Mouse (Mus musculus) kidney, postnatal 14 days (tissue): Measurements from ENCODE around the gene Dhdds.
A peak's percentile ranks its signal among the peaks of the same experiment; 100 is the strongest.

ENCODE experiments used
- DNase-seq: peaks from one replicate; pipeline ENCODE4 v3.0.0; 2022; ENCODE audit warnings: mixed read lengths

Gene Dhdds

GRCm38 (mm10) chr4:133942679-133943078, 58.0 kb downstream of the Dhdds start:
- DNase-seq, result no peak

DNA sequence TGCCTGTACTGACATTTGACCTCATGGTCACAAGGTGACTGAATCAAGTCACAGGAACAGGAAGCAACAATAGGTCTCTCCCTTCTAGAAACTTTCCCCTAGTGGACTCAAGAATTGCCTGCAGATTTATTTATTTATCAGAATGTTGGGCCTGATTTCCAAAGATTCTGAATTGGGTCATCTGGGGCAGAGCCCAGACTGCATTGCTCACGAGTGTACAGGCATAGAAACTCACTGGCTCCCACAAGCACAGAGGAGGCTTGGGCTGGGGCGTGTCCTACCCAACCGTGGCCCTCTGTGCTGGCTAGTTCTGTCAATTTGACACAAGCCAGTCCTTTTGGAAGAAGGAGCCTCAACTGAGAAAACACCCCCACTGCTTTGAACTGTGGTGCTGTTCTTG, 59.1 kb downstream of the Dhdds start:
- no peak for DNase-seq

- no peak for DNase-seq
Observed at GRCm38 (mm10) chr4:133940386-133941260, 60.1 kb downstream of the Dhdds start.

DNA sequence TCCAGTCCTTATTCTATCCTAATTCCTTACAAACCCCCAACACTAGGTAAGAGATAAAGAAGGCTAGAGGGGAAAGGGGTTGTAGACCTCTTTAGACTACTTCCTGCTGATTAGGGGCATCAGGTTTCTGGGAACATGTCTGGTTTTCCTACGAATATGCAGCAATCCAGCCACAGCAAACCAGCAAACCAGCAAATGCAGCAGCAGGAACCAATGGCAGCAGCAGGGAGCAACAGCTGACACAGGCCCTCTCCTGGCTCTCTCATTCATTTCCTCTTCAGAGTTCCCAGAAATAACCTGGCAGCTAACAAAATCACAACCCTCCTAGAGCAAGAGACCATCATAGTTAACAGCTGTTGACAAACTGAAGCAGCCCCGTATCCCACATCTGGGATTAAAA, 62.6 kb downstream of the Dhdds start:
- DNase-seq, result no peak

DNA sequence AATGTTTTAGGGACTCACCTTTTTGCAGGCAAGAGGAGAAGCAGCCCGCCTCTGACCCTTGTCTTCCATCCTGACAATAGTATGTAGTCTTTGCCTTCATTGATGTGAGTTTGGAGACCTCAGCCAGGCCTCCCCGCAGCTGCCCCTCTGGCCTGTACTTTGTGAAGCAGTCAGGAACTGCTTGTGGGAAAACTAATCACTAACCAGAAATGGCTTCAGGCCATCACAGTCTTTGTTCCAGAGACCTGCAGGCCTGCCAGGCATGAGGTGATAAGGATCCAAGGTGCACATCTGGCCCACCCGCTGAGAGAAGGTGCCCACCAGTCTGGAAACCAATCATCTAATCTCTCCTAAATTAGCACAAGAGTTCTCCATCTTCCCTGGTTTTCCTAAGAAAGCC, 68.9 kb downstream of the Dhdds start:
- DNase-seq, result peak; percentile 32

DNA sequence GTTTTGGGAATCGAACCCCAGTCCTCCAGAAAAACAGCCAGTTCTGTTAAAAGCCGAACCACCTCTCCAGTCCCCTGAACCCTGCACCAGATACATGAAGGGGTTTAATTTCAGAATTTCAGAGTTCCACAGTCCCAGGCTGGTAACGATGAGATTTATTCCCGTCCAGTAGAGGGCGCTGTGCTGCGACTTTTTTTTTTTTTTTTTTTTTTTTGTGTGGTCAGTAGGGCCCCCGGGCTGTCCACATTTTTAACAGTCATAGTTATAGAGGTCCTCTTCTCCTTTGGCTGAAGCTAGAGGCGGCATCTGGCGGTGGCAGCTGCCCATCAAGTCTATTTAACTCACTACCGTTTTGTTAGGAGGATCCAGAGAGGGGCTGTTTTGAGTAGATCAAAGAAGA, 69.4 kb downstream of the Dhdds start:
- DNase-seq, result peak; percentile 7

GRCm38 (mm10) chr4:133929278-133929670, 71.4 kb downstream of the Dhdds start:
- DNase-seq, result peak; percentile 52

DNA sequence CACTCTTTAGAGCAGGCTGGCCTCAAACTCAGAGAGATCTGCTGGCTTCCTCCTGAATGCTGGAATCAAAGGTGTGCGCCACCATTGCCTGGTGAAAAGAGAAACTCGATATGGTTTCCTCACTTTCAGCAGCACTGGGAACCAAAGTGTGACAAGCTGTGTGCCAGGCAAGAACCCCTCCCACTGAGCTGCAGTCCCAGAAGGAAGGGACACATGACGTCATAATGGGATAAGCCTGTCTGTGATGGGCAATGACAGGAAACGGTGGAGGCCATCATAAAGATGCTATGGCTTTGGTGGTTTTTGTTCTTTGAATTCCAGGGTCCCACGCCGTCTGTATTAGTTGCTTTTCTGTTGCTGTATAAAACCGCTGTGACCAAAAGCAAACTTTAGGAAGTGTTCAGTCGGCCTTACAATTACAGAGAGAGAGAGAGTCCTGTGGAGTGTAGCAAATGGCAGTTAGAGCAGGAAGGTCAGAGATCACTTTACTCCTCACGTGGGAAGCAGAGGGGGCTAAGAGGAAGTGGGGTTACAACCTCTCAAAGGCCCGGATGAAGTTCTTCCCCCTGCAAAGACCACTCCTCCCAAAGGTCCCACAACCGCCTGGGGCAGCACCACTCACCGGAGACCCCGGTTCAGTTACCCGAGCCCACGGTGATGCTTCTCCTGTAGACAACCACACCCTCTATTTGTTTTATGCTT, 72.0 kb downstream of the Dhdds start:
- peak; percentile 20 for DNase-seq

- no peak for DNase-seq
Observed at GRCm38 (mm10) chr4:133925204-133925603, 75.5 kb downstream of the Dhdds start.

DNA sequence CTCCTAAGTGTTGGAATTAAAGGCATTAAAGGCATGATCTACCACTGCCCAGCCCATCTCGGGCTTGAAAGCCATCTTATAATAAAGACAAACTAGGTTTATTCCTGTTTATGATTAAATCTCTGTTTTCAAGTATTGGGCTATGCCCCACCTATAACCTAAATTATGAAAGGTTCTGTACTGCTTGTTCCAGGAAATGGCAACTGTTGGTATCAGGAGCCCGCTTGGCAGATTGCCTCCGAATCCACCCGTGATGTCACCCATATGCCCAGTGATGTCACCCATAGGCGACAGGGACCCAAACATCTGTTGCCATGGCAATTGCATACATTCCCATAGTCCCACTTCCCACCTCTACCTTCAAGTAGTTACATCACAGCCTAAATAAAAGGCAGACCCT, 77.0 kb downstream of the Dhdds start:
- DNase-seq, result no peak
